Mouse (Mus musculus) forebrain, embryonic 16.5 days (tissue): ENCODE measurements around the gene Sec14l2. TPM values are rescaled to one million over a fixed set of nuclear protein-coding genes. Genes with fewer than 3 reads are reported as not detected.

Source experiments
- ATAC-seq: fragments of 200-750 bp; cut with Nextera tagmentation; 2 replicates; pipeline ENCODE4 v1.8.0; 2017; ENCODE audit warnings: mild to moderate bottlenecking, moderate library complexity
- H3K27ac ChIP-seq: fragments of 300-500 bp; sonication (generic); 2 replicates; pipeline ENCODE4 v1.5.1; 2014; ENCODE audit warnings: low read length, control low read depth
- H3K27me3 ChIP-seq: fragments of 300-500 bp; sonication (generic); replicated peaks from 2 replicates; pipeline ENCODE4 v1.6.1; 2014; ENCODE audit warnings: low read length; ENCODE audit not compliant: control insufficient read depth, insufficient read depth
- H3K36me3 ChIP-seq: fragments of 300-500 bp; sonication (generic); 2 replicates; pipeline ENCODE4 v1.6.1; 2014; ENCODE audit not compliant: control insufficient read depth, insufficient read depth
- H3K4me1 ChIP-seq: fragments of 300-500 bp; sonication (generic); replicated peaks from 2 replicates; pipeline ENCODE4 v1.6.1; 2014; ENCODE audit warnings: low read length; ENCODE audit not compliant: control insufficient read depth, insufficient read depth
- H3K4me2 ChIP-seq: fragments of 300-500 bp; sonication (generic); 2 replicates; pipeline ENCODE4 v1.6.1; 2014; ENCODE audit warnings: mild to moderate bottlenecking, low read length, control low read depth
- H3K4me3 ChIP-seq: fragments of 300-500 bp; sonication (generic); replicated peaks from 2 replicates; pipeline ENCODE4 v1.5.1; 2014; ENCODE audit warnings: mild to moderate bottlenecking, low read length, control low read depth
- H3K9ac ChIP-seq: fragments of 300-500 bp; sonication (generic); replicated peaks from 2 replicates; pipeline ENCODE4 v1.6.1; 2014; ENCODE audit warnings: low read depth, low read length, control low read depth
- H3K9me3 ChIP-seq: fragments of 300-500 bp; sonication (generic); 2 replicates; pipeline ENCODE4 v1.6.1; 2016; ENCODE audit warnings: low read length; ENCODE audit not compliant: control insufficient read depth
- WGBS: fragments of 180-500 bp; shearing (Covaris S2); extraction: QIAGEN DNeasy Blood & Tissue Kit; methylation state at CpG from one replicate; pipeline ENCODE4 v1.1.7; 2014; 5-methylcytosine and 5-hydroxymethylcytosine counted together
- polyA plus RNA-seq: library from polyadenylated mRNA; unstranded; fragments of >200 nt; fragmentation: Nextera tagmentation; extraction: Ambion mirVana; gene quantifications from 2 replicates; pipeline ENCODE4 v1.2.1, GENCODE M21; 2015

The Sec14l2 gene
- polyA plus RNA-seq, 1 experiment from 2014 or later, result 1.7 TPM

- Histone ChIP-seq H3K27me3 (no peaks in the 10 kb centered on the region), H3K36me3 (no peaks in the 10 kb centered on the region), H3K4me3 (peak overlapping the region; percentile 43), H3K4me1 (peaks cover 16% of the 10 kb centered on the region), H3K27ac (peak overlapping the region; percentile 81), H3K9me3 (no peaks in the 10 kb centered on the region), H3K4me2 (peak overlapping the region; percentile 74), H3K9ac (peak overlapping the region; percentile 63)
- 3% methylated on average over 45 of the region's 45 CpGs for WGBS
- ATAC-seq, result peak; percentile 98
These were observed 26.9 kb downstream of the Sec14l2 start for GRCm38 (mm10) chr11:4096054-4096984.

GRCm38 (mm10) chr11:4095171-4096053 lies 27.8 kb downstream of the Sec14l2 start, which contains the start of gene Mtfp1:
Gene Mtfp1 (minus strand): TSS chr11:4095445.
- Histone ChIP-seq H3K36me3 (no peaks in the 10 kb centered on the region), H3K27me3 (no peaks in the 10 kb centered on the region), H3K9ac (peak within 1 kb of the TSS; percentile 59), H3K9me3 (no peaks in the 10 kb centered on the region), H3K27ac (peak within 1 kb of the TSS; percentile 65), H3K4me2 (peak within 1 kb of the TSS; percentile 64), H3K4me1 (peaks cover 16% of the 10 kb centered on the region), H3K4me3 (peak within 1 kb of the TSS; percentile 53)
- no peak for ATAC-seq
- 6% methylated on average over 32 of the region's 34 CpGs for WGBS

- Histone ChIP-seq H3K9ac (peak overlapping the region; percentile 51), H3K4me1 (peaks cover 16% of the 10 kb centered on the region), H3K9me3 (no peaks in the 10 kb centered on the region), H3K27ac (no peak overlapping the region), H3K27me3 (no peaks in the 10 kb centered on the region), H3K36me3 (no peaks in the 10 kb centered on the region), H3K4me3 (peak overlapping the region; percentile 53), H3K4me2 (peak overlapping the region; percentile 64)
- 5% methylated on average over 23 of the region's 24 CpGs for WGBS
- no peak for ATAC-seq
These were observed 28.6 kb downstream of the Sec14l2 start for GRCm38 (mm10) chr11:4094378-4095170.

GRCm38 (mm10) chr11:4093459-4094377 lies 29.5 kb downstream of the Sec14l2 start:
- ATAC-seq, result no peak
- Histone ChIP-seq H3K9ac (no peak overlapping the region), H3K27me3 (no peaks in the 10 kb centered on the region), H3K4me1 (peaks cover 16% of the 10 kb centered on the region), H3K27ac (no peak overlapping the region), H3K4me2 (no peak overlapping the region), H3K9me3 (no peaks in the 10 kb centered on the region), H3K4me3 (no peak overlapping the region), H3K36me3 (no peaks in the 10 kb centered on the region)
- 85% methylated on average over 18 of the region's 18 CpGs for WGBS

- no peaks in the 10 kb centered on the region for H3K36me3 ChIP-seq
- H3K9me3 ChIP-seq, result no peaks in the 10 kb centered on the region
- H3K4me2 ChIP-seq, result no peak overlapping the region
- no peak overlapping the region for H3K4me3 ChIP-seq
- H3K27ac ChIP-seq, result no peak overlapping the region
- H3K4me1 ChIP-seq, result no peaks in the 10 kb centered on the region
- 40% methylated on average over 2 of the region's 2 CpGs for WGBS
- H3K9ac ChIP-seq, result no peak overlapping the region
- ATAC-seq, result no peak
- no peaks in the 10 kb centered on the region for H3K27me3 ChIP-seq
These were observed 35.9 kb downstream of the Sec14l2 start for GRCm38 (mm10) chr11:4087267-4087666.

- Histone ChIP-seq H3K36me3 (no peaks in the 10 kb centered on the region), H3K27me3 (no peaks in the 10 kb centered on the region), H3K4me3 (no peak overlapping the region), H3K4me2 (no peak overlapping the region), H3K27ac (no peak overlapping the region), H3K4me1 (no peaks in the 10 kb centered on the region), H3K9me3 (no peaks in the 10 kb centered on the region), H3K9ac (no peak overlapping the region)
- no peak for ATAC-seq
- WGBS, result 65% methylated on average over 1 of the region's 1 CpGs
These were observed 37.0 kb downstream of the Sec14l2 start for GRCm38 (mm10) chr11:4086246-4086645.

- Histone ChIP-seq H3K4me2 (no peak overlapping the region), H3K4me1 (no peaks in the 10 kb centered on the region), H3K27ac (no peak overlapping the region), H3K36me3 (no peaks in the 10 kb centered on the region), H3K4me3 (no peak overlapping the region), H3K9ac (no peak overlapping the region), H3K27me3 (no peaks in the 10 kb centered on the region), H3K9me3 (no peaks in the 10 kb centered on the region)
- ATAC-seq, result peak; percentile 45; the same call in 1 of the 2 replicates
- 28% methylated on average over 5 of the region's 5 CpGs for WGBS
These were observed 39.7 kb downstream of the Sec14l2 start for GRCm38 (mm10) chr11:4083316-4084078.
